Mouse (Mus musculus): ENCODE measurements around the gene Il11ra1. TPM values are rescaled to one million over a fixed set of nuclear protein-coding genes. Genes with fewer than 3 reads are reported as not detected.

Gene Il11ra1
- polyA plus RNA-seq, 1 experiment: 6.3 TPM

DNA sequence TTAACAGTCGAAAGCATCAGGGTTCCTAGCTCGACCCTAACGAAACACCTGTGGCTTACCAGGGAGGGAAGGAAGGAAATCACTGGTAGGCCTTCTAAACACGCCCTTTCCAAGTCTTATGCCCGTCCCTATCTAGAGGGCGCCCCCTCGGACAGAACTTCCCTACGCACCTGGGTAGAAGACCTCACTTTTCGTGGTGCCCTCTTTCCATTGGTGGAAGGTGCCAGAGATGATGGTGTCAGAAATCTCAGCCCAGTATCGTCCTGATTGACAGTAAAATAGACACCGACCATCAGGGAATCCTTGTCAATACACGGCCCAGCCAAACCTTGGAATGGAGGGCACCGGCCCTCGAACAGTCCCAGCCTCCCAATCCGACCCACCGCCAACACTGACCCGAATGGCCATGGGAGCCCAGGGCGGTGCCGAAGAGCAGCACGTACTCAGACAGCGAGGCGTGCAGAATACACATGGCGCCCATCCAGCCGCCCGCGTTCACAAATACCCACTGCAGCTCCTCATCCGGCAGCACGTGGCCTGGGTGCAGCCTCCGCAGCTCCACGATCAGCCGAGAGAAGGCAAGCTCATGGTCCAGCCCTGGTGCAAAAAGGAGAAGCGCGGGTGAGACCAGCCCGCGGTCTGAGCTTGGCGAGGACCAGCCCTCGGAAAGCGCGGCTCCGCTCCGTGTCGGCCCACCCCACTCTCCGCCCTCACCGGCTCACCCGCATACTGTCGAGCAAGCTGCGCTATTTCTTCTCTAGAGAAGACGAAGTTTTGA is 40.8 kb downstream of the Il11ra1 start:
- TF ChIP-seq GATA1 (IDR thresholded peaks at IDR 0.05; ENCODE audit: low read length): no peak

DNA sequence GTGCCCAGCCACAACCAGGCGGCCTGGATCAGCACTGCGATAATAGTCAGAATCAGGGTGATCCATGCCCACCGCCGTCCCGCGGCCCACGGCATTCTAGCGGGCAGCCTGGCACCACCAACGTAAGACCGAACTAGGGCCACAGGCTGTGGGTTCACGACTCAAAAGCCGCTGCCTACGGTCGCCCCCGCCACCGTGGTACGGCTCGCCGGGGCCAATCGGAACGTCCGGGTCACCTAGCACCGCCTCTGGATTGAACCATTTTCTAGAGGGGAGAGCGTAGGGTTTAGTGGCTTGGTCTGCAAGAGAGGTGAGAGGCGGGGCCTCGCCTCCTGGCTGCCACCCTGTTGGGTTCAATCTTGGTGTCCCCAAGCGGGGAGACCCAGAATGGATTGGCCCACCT is 41.4 kb downstream of the Il11ra1 start:
- TF ChIP-seq GATA1 (IDR thresholded peaks at IDR 0.05; ENCODE audit: low read length): no peak

DNA sequence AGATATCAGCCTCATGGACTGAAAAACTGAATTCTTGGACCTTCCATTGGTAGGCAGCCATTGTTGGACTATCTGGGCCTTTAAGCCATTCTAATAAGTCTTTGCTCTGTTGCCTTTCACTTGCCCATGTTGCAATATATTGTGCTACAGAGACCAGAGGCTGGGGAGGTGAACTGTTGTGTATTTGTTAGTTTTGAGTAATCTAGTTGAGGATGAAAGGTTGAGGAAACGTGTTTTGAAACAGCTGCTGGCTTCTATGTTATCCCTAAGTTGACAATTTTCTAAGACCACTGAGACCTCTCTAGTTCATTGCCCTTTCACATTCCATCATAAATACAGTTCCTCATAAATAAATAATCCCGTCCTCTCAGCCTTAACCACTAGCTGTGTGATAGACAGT is 44.3 kb downstream of the Il11ra1 start:
- no peak for TF ChIP-seq GATA1 (IDR thresholded peaks at IDR 0.05; ENCODE audit: low read length)

DNA sequence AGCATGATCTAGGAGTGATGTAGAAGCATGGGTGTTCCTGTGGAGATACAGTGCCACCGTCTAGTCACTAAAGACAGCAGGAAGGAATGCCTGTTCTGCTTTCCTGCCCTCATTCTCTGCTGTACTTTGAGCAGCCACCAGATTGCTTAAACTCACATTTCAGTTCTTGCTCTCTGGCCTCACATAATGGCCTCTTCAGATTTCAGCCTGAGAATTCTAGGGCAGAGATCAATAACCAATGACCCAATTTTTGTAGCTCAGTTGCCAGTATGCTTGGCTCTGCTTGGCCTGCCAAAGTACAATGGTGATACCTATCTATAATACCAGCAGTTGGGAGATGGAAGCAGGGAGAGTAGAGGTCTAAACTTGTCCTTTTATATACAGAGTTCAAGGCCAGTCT is 45.2 kb downstream of the Il11ra1 start:
- TF ChIP-seq GATA1 (IDR thresholded peaks at IDR 0.05; ENCODE audit: low read length): no peak

DNA sequence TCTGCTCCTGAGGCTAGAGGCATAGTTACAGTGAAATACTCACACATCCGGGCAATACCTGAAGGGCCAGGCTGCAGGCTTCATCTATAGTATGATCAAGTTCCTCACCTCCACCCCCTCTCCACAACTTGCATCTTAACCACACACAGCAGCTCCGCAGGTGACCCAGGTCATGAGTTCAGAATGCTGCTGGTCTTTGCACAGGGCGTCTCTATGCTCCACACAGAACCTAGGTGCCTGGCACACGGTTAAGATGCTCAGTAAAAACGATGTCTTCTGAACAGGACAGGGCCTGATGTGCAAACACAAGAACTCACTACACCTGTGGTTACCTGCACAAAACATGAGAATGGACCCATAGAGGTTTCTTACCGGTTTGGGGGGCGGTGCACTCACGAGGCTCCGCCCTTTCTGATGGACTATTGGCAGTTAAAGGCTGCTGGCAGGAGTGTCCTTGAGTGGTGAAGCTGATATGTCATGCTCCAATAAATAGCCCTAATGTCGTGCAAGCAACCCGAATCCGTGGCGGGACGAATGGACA is 55.1 kb downstream of the Il11ra1 start, which contains the start of gene Galt:
TSS of gene Galt (plus strand) at position 432 of the 541 bp plus-strand sequence.
- no peak for TF ChIP-seq GATA1 (IDR thresholded peaks at IDR 0.05; ENCODE audit: low read length)

DNA sequence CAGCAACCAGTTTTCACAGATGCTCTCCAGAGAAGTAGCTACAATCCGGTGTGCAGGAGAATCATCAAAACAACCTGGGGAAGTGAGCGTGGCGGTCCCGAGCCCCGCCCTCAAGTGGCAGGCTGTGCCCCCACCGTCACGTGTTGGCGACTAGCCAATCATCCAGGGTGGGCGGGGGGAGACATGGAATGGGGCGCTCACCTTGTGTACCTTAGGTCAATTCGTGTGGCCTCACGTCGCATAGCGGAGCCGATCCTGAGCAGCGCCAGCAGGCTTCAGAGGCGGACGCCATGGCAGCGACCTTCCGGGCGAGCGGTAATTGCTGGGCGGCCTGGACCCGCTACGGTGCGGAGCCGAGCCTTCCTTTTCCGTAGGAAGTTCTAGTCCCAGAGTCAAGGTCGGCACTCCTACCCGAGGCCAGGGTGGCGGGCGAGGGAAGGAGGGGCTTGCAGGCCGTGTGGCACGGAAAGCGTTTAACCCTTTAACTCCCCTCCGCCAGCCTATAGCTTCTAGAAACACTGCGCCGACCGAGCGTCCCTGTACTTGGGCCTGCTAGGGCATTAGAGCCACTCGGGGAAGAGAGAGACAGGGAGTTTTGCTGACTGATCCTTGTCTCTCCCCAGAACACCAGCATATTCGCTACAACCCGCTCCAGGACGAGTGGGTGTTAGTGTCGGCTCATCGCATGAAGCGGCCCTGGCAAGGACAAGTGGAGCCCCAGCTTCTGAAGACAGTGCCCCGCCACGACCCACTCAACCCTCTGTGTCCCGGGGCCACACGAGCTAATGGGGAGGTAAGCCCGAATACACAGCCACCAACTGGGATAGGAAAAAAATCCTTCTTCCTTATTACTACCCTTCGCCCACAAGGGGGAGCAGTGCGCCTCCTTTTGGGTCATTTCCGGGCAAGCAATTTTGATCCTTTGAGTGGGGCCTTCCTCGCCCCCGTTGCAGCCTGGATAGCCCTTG is 55.8 kb downstream of the Il11ra1 start, which contains the start of gene Sigmar1:
TSS of gene Sigmar1 (minus strand) at position 820 of the 968 bp plus-strand sequence.
- TF ChIP-seq GATA1 (IDR thresholded peaks at IDR 0.05; ENCODE audit: low read length): no peak

DNA sequence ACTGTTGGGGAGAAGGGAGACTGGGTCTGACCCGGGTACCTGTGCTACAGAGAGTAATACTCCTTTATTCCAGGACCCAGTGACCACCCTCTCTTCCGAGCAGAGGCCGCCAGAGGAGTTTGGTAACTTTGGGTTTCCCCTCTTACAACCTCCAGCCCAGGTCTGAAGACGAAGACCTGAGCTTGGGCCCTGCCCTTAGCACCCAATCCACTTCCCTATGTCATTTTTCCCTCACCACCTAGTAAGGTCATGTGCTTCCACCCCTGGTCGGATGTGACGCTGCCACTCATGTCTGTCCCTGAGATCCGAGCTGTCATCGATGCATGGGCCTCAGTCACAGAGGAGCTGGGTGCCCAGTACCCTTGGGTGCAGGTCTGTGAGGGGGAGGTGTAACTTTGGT is 56.7 kb downstream of the Il11ra1 start:
- no peak for TF ChIP-seq GATA1 (IDR thresholded peaks at IDR 0.05; ENCODE audit: low read length)

DNA sequence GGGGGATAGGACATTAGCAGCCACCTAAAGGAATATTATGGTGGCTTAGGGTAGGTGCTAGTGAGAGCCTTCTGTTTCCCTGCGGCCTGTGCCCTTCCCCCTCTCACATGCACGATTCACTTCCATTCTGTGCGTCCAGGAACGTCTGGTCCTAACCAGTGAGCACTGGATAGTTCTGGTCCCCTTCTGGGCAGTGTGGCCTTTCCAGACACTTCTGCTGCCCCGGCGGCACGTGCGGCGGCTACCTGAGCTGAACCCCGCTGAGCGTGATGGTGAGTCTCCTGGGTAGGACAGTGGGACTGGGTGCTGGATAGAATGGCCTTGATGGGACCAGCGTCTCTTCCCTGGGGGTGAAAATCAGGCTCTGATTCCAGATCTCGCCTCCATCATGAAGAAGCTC is 57.5 kb downstream of the Il11ra1 start:
- TF ChIP-seq GATA1 (IDR thresholded peaks at IDR 0.05; ENCODE audit: low read length): no peak

DNA sequence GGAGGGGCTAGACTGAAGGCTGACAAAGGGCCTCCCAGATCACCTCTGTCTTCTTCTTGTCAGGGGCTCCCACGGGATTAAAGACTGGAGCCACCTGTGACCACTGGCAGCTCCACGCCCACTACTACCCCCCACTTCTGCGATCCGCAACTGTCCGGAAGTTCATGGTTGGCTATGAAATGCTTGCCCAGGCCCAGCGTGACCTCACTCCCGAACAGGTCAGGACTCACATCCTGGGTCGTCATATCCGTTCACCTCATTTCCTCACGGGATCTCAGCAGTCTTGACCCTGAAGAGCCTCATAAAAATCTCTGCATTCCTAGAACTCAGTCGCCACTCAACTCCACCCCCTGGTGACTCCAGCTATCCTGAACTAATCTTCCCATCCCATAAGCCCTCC is 58.2 kb downstream of the Il11ra1 start:
- no peak for TF ChIP-seq GATA1 (IDR thresholded peaks at IDR 0.05; ENCODE audit: low read length)

DNA sequence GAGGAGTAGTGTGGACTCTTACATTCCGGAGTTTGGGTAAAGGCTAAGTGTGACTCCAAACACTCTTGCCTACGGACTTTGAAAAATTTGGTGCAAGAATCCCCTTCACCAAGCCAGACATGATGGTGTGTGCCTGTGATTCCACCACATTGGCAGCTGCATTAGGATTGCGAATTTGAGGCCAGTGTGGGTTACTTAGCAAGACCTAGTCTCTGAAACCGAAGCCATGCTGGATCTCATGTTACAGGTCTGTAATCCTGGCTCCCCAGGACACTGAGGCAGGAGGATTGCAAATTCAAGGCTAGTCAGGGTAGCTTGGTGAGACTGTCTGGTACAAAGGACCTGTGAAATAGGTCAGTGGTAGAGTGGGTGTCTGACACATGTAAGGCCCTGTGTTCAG is 58.9 kb downstream of the Il11ra1 start:
- no peak for TF ChIP-seq GATA1 (IDR thresholded peaks at IDR 0.05; ENCODE audit: low read length)

DNA sequence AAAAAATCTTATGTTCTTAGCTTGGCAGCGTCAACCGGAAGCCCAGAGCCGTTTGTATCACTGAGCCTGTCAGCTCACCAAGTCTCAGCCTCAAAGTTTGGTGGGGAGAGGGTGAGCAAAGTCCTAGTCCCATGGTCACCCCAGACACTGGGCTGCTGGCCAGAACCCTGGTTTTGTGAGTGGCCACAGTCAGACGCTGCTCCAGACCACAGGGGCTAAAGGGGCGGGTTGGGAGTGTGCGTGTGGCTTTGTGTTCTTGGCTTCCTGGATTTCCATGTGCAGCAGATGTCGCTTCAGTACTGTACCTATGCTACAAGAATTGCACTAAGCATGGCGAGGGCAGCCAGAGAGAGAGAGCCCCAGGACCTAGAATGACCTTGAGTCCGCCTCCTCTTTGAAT is 59.4 kb downstream of the Il11ra1 start:
- TF ChIP-seq GATA1 (IDR thresholded peaks at IDR 0.05; ENCODE audit: low read length): no peak

DNA sequence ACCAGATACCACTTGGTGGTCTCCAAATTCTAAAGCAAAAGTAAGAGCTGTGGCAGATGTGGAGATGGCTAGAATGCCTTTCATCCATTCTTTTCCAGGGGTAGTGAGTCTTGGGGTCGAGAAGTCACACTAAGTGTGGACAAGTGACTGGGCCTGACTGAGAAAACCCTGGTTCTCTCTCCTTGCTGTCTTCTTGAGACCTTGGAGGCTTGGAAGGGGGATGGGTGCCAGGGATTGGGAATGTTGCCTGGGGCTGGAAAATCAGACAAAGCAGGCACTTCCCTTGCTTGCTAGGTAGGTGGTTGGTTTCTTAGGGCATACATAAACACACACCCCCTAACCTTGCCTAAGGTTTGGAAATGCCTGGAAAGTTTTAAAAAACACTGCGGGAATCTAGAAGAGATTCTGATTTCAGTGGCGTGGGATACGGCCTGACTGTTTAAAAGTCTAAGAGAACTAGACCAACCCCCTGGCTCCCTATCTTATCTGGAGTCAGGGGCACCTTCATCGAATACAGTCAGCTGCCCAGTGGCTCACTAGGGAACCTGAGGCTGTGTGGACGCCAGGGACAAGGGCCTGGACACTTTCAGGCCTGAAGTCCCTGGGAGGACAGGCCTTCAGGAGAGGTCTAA is 60.0 kb downstream of the Il11ra1 start:
- no peak for TF ChIP-seq GATA1 (IDR thresholded peaks at IDR 0.05; ENCODE audit: low read length)

DNA sequence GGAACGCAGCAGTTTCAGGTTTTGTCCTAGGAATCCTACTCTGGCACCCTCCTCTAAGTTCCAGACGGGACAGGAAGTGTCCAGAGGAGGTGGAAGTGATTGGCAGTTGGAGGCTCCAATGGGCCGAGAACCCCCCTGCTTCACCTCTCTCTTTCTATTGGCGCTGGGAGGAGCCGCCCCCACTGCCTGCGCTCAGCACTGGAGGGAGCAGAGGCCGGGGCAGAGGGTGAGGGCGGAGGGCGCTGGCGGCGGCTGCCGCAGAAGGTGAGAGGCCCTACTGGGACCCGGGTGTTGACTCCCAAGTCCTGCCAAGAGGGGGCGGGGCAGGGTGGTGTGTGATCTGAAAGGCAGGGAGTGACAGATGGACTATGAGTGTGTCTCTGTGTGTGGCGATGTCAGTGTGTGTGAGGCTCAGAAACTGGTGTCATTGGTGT is 60.5 kb downstream of the Il11ra1 start:
- no peak for TF ChIP-seq GATA1 (IDR thresholded peaks at IDR 0.05; ENCODE audit: low read length)

DNA sequence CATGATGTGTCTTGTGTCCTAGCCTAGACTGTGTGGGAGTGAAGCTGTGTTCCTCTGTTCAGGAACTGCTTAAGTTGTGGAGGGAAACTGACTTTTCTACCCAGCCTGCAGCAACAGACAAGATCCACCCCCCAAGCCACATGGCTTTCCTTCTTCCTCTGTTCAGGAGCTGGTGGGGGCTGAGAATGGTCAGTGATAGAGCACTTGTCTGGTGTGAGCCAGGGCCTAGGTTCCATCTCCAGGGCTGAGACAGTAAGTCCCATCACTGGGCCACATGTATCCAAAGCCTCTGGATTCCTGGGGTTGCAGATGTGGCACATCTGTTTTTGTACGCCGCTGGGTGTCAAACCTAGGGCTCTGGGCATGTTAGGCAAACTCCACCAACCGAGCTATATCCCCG is 61.1 kb downstream of the Il11ra1 start:
- no peak for TF ChIP-seq GATA1 (IDR thresholded peaks at IDR 0.05; ENCODE audit: low read length)

DNA sequence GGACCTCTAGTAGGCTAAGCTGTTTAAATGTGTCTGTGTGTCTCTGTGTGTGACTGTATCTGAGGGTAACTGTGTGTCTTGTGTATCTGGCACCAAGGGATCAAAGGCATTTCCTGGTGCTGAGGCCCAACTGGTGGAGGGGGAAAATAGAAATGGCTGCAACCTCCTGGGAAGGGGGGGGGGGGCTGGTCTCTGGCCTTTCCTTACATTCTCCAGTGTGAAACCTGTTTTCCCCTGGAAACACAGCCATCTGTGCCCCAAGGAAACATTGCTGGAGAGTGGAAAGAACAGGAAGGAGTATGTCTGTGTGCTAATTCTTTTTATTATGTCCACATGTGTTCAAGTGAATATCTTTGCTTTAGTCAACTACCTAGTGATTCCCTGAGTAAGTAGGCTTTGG is 61.9 kb downstream of the Il11ra1 start:
- TF ChIP-seq GATA1 (IDR thresholded peaks at IDR 0.05; ENCODE audit: low read length): no peak
